Mouse (Mus musculus) liver, embryonic 11.5 days (tissue): ENCODE measurements around the gene Ccdc85c. TPM values are rescaled to one million over a fixed set of nuclear protein-coding genes. Genes with fewer than 3 reads are reported as not detected.

Experiments used
- ATAC-seq: fragments of 200-750 bp; cut with Nextera tagmentation; replicated peaks from 2 replicates; pipeline ENCODE4 v1.8.0; 2017; ENCODE audit warnings: moderate number of reproducible peaks, mild to moderate bottlenecking, moderate TSS enrichment, moderate library complexity; ENCODE audit not compliant: low FRiP score
- DNase-seq: peaks from one replicate; pipeline ENCODE4 v3.0.0-alpha.2; 2017; ENCODE audit warnings: low spot score
- H3K27ac ChIP-seq: fragments of 300-500 bp; sonication (generic); 2 replicates; pipeline ENCODE4 v1.5.1; 2014; ENCODE audit warnings: mild to moderate bottlenecking, low read depth, low read length, control low read depth
- H3K27me3 ChIP-seq: fragments of 300-500 bp; sonication (generic); replicated peaks from 2 replicates; pipeline ENCODE4 v1.6.1; 2014; ENCODE audit warnings: low read length, mixed read lengths; ENCODE audit not compliant: control insufficient read depth, insufficient read depth
- H3K36me3 ChIP-seq: fragments of 300-500 bp; sonication (generic); 2 replicates; pipeline ENCODE4 v1.6.1; 2014; ENCODE audit warnings: mild to moderate bottlenecking, low read length, moderate library complexity, mixed read lengths; ENCODE audit not compliant: control insufficient read depth, insufficient read depth
- H3K4me1 ChIP-seq: fragments of 300-500 bp; sonication (generic); replicated peaks from 2 replicates; pipeline ENCODE4 v1.6.1; 2014; ENCODE audit warnings: low read length, mixed read lengths; ENCODE audit not compliant: control insufficient read depth, insufficient read depth
- H3K4me2 ChIP-seq: fragments of 300-500 bp; sonication (generic); 2 replicates; pipeline ENCODE4 v1.6.1; 2014; ENCODE audit warnings: mild to moderate bottlenecking, control low read depth, moderate library complexity
- H3K4me3 ChIP-seq: fragments of 300-500 bp; sonication (generic); 2 replicates; pipeline ENCODE4 v1.5.1; 2014; ENCODE audit warnings: low read depth, low read length, control low read depth
- H3K9ac ChIP-seq: fragments of 300-500 bp; sonication (generic); 2 replicates; pipeline ENCODE4 v1.6.1; 2014; ENCODE audit warnings: low read depth, low read length, control low read depth
- H3K9me3 ChIP-seq: fragments of 300-500 bp; sonication (generic); 2 replicates; pipeline ENCODE4 v1.6.1; 2016; ENCODE audit warnings: low read length, inconsistent platforms, mixed read lengths; ENCODE audit not compliant: control insufficient read depth
- WGBS: fragments of 180-500 bp; shearing (Covaris S2); extraction: QIAGEN DNeasy Blood & Tissue Kit; methylation state at CpG from one replicate; pipeline ENCODE4 v1.1.7; 2014; 5-methylcytosine and 5-hydroxymethylcytosine counted together
- polyA plus RNA-seq: library from polyadenylated mRNA; unstranded; fragments of >200 nt; fragmentation: Nextera tagmentation; extraction: Ambion mirVana; gene quantifications from 2 replicates; pipeline ENCODE4 v1.2.1, GENCODE M21; 2014

The Ccdc85c gene
- polyA plus RNA-seq, 1 experiment from 2014 or later: 7.4 TPM

DNA sequence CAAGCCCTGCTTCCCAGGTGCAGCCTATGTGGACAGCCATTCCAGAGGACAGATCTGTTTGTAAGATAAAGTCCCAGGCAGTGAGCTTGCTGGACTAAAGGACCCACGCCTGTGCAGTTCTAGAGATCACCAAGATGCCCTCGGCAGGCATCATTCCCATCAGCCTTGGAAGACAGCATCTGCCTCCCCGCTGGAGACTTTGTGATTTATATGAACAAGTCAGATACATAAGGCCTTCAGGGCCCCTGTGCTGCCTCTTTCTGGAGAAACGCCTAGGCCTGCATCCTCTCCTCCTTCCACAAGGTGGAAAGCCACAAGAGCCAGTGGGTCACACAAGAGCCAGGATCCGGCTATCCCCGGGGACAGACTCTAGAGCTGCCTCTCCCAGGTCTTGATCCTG, 33.6 kb downstream of the Ccdc85c start:
- no peak overlapping the region for H3K9ac ChIP-seq
- WGBS: 54% methylated on average over 6 of the region's 6 CpGs

DNA sequence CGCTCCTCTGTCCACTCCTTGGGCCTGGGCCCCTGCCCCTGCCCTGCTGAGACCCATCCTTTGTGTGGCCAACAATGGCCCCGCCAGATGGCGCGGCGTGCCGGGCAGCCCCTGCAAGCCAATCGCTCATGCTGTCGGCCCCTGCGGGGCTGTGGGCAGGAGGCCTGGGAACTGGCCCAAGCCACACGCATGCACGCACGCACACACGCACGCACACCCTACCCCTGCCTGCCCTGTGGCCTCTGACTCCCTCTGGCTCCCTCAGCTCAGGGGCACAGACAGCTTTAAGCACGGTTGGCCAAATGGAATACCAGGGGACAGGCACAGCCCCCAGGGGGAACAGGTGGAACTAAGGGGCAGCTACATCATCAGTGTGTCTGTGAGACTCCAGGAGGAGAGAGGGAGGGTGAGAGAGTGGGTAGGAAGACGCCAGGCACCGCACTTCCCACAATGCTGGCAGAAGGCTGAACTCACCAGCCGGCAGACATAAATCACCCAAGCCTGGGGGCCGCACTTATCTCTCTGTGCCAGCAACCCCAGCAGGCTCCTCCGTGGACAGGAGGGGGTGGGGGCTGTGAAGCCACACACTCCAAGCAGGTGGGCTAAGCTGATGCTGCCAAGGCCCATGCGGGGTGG, 34.2 kb downstream of the Ccdc85c start:
- Histone ChIP-seq H3K9me3 (no peaks in the 10 kb centered on the region), H3K9ac (no peak overlapping the region), H3K4me3 (no peak overlapping the region), H3K36me3 (no peaks in the 10 kb centered on the region), H3K27ac (no peak overlapping the region), H3K4me1 (peaks cover 66% of the 10 kb centered on the region), H3K27me3 (no peaks in the 10 kb centered on the region), H3K4me2 (no peak overlapping the region)
- DNase-seq (no peak), ATAC-seq (0 out of 2 replicates have a peak, but pooled peaks have one; percentile 32)
- WGBS: 49% methylated on average over 21 of the region's 21 CpGs

More for the DNA sequence above, 33.6 kb downstream of the Ccdc85c start:
- no peak overlapping the region for H3K4me3 ChIP-seq
- no peak for DNase-seq
- no peaks in the 10 kb centered on the region for H3K36me3 ChIP-seq
- H3K27me3 ChIP-seq: no peaks in the 10 kb centered on the region
- no peak overlapping the region for H3K27ac ChIP-seq
- no peak overlapping the region for H3K4me2 ChIP-seq
- no peak for ATAC-seq
- no peaks in the 10 kb centered on the region for H3K9me3 ChIP-seq
- peaks cover 66% of the 10 kb centered on the region for H3K4me1 ChIP-seq

DNA sequence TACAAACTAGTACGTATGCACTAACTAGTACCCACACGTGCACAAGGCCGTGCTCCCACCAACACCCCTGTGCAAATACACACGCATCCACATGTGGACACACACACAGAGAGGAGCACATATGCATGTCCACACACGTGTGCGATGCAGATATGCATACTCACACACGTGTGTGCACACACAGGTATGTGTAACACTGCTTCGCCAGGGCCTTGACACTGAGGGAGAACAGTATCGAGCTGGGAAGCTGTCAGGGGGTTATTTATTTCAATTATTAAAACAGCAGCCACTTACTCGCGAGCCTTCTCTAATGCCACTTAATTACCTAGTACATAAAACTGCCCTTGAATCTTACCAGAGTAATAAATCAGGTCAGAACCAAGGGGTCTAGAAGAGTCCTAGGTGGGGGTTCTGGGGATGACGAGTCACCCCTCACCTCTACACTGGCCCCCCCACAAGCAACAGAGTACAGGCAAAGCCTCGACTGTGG, 34.8 kb downstream of the Ccdc85c start:
- DNase-seq: no peak
- H3K4me3 ChIP-seq: no peak overlapping the region
- no peak overlapping the region for H3K4me2 ChIP-seq
- H3K27ac ChIP-seq: no peak overlapping the region
- no peaks in the 10 kb centered on the region for H3K9me3 ChIP-seq
- peaks cover 60% of the 10 kb centered on the region for H3K4me1 ChIP-seq
- 80% methylated on average over 13 of the region's 13 CpGs for WGBS
- no peaks in the 10 kb centered on the region for H3K27me3 ChIP-seq
- ATAC-seq: no peak
- H3K36me3 ChIP-seq: no peaks in the 10 kb centered on the region
- H3K9ac ChIP-seq: no peak overlapping the region

DNA sequence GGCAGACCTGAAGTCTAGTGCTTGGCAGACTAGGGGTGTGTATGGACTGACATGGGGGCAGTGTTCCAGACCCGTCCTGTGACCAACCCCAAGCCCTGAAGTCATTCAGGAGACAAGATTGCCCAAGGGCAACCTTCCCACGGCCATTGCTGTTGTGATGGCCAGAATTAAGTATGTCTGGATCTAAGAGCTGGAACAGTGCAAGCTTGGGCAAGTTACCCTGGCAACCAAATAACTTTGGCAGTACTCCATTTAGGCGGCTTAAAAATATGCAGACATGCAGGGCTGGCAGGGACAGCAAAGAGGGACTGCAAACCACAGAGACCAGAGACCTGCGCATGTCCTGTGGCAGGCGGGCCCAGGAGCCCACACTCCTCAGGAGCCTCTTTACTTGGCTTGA, 35.8 kb downstream of the Ccdc85c start:
- Histone ChIP-seq H3K36me3 (no peaks in the 10 kb centered on the region), H3K9ac (no peak overlapping the region), H3K4me2 (no peak overlapping the region), H3K27ac (no peak overlapping the region), H3K9me3 (no peaks in the 10 kb centered on the region), H3K4me3 (no peak overlapping the region), H3K27me3 (no peaks in the 10 kb centered on the region), H3K4me1 (peaks cover 52% of the 10 kb centered on the region)
- WGBS: 77% methylated on average over 5 of the region's 5 CpGs
- DNase-seq (no peak), ATAC-seq (no peak)

DNA sequence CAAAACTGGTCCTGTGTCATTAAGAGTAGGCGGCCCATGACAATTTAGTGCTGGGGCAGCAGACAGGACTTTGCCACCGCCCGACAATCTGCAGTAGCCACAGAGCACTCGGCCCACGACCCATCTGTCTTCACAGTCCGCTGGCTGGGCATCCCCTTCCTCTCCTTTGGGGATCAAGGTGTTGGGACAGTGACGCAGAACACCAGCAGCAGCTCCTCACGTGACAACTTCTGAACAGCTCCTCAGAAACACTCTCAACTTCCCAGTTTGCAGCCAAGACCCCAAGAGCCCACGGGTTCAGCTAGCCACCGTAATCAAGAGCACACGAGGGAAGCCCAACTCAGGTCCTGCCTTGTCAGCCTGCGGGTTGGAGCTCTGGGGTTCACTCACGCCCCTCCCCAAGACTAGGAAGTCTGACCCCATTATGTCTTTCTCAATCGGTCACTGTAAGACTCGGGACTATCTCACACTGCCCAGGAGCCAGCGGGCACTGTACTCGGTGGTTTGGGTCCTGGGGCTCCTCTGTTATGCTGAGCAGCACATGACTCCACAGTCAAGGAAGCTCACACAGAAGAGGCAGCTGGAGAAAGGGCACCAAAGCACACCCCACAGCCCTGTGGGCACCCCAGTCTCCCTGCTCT, 36.7 kb downstream of the Ccdc85c start:
- Histone ChIP-seq H3K4me2 (no peak overlapping the region), H3K9ac (no peak overlapping the region), H3K4me3 (no peak overlapping the region), H3K27me3 (no peaks in the 10 kb centered on the region), H3K4me1 (peaks cover 43% of the 10 kb centered on the region), H3K9me3 (no peaks in the 10 kb centered on the region), H3K36me3 (no peaks in the 10 kb centered on the region), H3K27ac (no peak overlapping the region)
- no peak for ATAC-seq
- no peak for DNase-seq
- 76% methylated on average over 17 of the region's 17 CpGs for WGBS

DNA sequence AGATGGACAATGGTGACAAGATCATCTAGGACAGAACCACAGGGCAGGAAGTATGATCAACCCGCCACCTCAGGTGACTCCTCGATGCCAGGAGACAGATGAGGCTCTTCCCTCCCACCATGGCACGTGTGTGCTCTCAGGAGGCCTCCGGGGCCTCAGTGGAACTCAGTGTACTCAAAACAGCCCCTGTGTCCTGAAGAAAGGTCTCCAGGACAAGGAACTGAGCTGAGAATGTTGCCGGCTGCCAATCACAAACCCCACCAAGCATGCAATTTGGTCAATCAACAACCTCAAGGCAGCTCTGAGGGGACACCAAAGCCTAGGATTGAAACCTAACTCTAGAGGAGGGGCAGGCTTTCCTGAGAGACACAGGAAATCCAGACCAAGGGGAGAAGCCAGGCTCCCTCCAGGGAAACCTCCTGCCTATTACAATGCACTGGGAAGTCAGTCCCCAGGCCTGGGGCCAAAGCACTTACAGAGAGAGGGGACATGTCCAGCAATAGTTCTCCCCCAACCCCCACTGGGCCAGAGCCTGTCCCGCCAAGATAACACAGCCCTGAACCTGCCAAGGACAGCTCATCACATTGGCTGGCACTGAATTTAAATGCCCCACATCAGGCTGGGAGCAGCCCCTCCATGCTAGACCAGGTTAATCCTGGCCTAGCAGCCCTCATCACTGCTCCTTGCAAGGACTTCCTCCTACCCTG, 37.8 kb downstream of the Ccdc85c start:
- no peak for ATAC-seq
- H3K9ac ChIP-seq: no peak overlapping the region
- no peaks in the 10 kb centered on the region for H3K36me3 ChIP-seq
- DNase-seq: no peak
- H3K9me3 ChIP-seq: no peaks in the 10 kb centered on the region
- no peak overlapping the region for H3K27ac ChIP-seq
- 72% methylated on average over 6 of the region's 6 CpGs for WGBS
- no peak overlapping the region for H3K4me2 ChIP-seq
- no peaks in the 10 kb centered on the region for H3K27me3 ChIP-seq
- no peak overlapping the region for H3K4me3 ChIP-seq
- H3K4me1 ChIP-seq: peaks cover 42% of the 10 kb centered on the region

GRCm38 (mm10) chr12:108235976-108236555, 39.2 kb downstream of the Ccdc85c start:
- Histone ChIP-seq H3K9ac (no peak overlapping the region), H3K4me1 (peaks cover 29% of the 10 kb centered on the region)
- WGBS: 78% methylated on average over 18 of the region's 18 CpGs

GRCm38 (mm10) chr12:108234832-108235602, 40.2 kb downstream of the Ccdc85c start:
- Histone ChIP-seq H3K4me3 (no peak overlapping the region), H3K36me3 (no peaks in the 10 kb centered on the region), H3K4me1 (peaks cover 27% of the 10 kb centered on the region), H3K9ac (no peak overlapping the region), H3K27ac (no peak overlapping the region), H3K9me3 (no peaks in the 10 kb centered on the region), H3K4me2 (no peak overlapping the region), H3K27me3 (no peaks in the 10 kb centered on the region)
- DNase-seq: no peak
- 74% methylated on average over 14 of the region's 14 CpGs for WGBS
- ATAC-seq: no peak

More at GRCm38 (mm10) chr12:108235976-108236555, 39.2 kb downstream of the Ccdc85c start:
- Histone ChIP-seq H3K4me3 (no peak overlapping the region), H3K27me3 (no peaks in the 10 kb centered on the region), H3K36me3 (no peaks in the 10 kb centered on the region), H3K27ac (no peak overlapping the region), H3K4me2 (no peak overlapping the region), H3K9me3 (no peaks in the 10 kb centered on the region)
- ATAC-seq: no peak
- no peak for DNase-seq
